22 mouse cellular contexts compared by ENCODE assay signal in genomic region chr13:6009671-6010070, GRCm38 (mm10).
DNase-seq lines count a peak whose midpoint lies in the region; ATAC-seq lines count a peak whose summit lies in the region.
"Had no signal": no experiment of that assay in that cellular context is flagged by ENCODE, and none has a peak within 500 bp of the region (broad histone marks: within the 10 kb centered on the region; RNA-seq: fewer than 3 reads in every experiment).

No protein-coding gene starts in this region.

- ATAC-seq in megakaryocyte, adult 5-6 weeks (ENCODE audit: poor library complexity, severe bottlenecking), result peak; percentile 52
- no peak for ATAC-seq in kidney, embryonic 16.5 days (ENCODE audit: low FRiP score, low TSS enrichment)
- ATAC-seq: inflammation-experienced regulatory T-cells, adult 6 months; midbrain, embryonic 13.5 days had no signal

- H3K36me3 ChIP-seq in kidney, embryonic 16.5 days (ENCODE audit: insufficient read depth, low read length), result no peaks in the 10 kb centered on the region
- H3K36me3 ChIP-seq: embryonic facial prominence, embryonic 10.5 days; forebrain, embryonic 10.5 days; G1E; hindbrain, embryonic 13.5 days; midbrain, embryonic 13.5 days had no signal

- no peaks in the 10 kb centered on the region for H3K27me3 ChIP-seq in kidney, embryonic 16.5 days (ENCODE audit: insufficient read depth, low read length)
- H3K27me3 ChIP-seq: CH12.LX; hindbrain, embryonic 13.5 days; megakaryocyte, embryonic 14.5 days; midbrain, embryonic 13.5 days had no signal

- no peaks in the 10 kb centered on the region for H3K4me1 ChIP-seq in kidney, embryonic 16.5 days (ENCODE audit: insufficient read depth, low read length)
- H3K4me1 ChIP-seq: embryonic facial prominence, embryonic 10.5 days; forebrain, embryonic 10.5 days; hindbrain, embryonic 13.5 days; megakaryocyte, embryonic 14.5 days; midbrain, embryonic 13.5 days had no signal

- no peak overlapping the region for H3K4me3 ChIP-seq in kidney, embryonic 16.5 days (ENCODE audit: low read length)
- H3K4me3 ChIP-seq: embryonic facial prominence, embryonic 10.5 days; forebrain, embryonic 10.5 days; heart, adult 2 months; hindbrain, embryonic 13.5 days; megakaryocyte, embryonic 14.5 days; midbrain, embryonic 13.5 days had no signal

- DNase-seq in lung, postnatal 36 days, result peak; percentile 6
- DNase-seq in lung, postnatal 4 days, result no peak
- DNase-seq in Muller cell, postnatal 12 days (ENCODE audit: inconsistent ontology term), result peak; percentile 24
- DNase-seq in B cell, adult 2 months, result no peak
- no peak for DNase-seq in embryo, embryonic 10.5 days (ENCODE audit: low spot score)
- DNase-seq: adrenal gland, postnatal 14 days; cerebellum, adult 11 months; cerebellum, adult 9-11 months; heart, adult 2 months; kidney, adult 18-20 months; kidney, postnatal 10 days; thymus, postnatal 25 days had no signal

- no peak overlapping the region for H3K9ac ChIP-seq in kidney, embryonic 16.5 days (replicated peaks; ENCODE audit: low read length)
- H3K9ac ChIP-seq: hindbrain, embryonic 13.5 days; midbrain, embryonic 13.5 days had no signal

- no peak overlapping the region for H3K4me2 ChIP-seq in kidney, embryonic 16.5 days (replicated peaks; ENCODE audit: low read depth, low read length)
- H3K4me2 ChIP-seq: hindbrain, embryonic 13.5 days; midbrain, embryonic 13.5 days had no signal

- no peak overlapping the region for H3K27ac ChIP-seq in kidney, embryonic 16.5 days (ENCODE audit: low read length)
- H3K27ac ChIP-seq: embryonic facial prominence, embryonic 10.5 days; forebrain, embryonic 10.5 days; heart, adult 2 months; hindbrain, embryonic 13.5 days; midbrain, embryonic 13.5 days had no signal

- no peaks in the 10 kb centered on the region for H3K9me3 ChIP-seq in kidney, embryonic 16.5 days (ENCODE audit: low read length)
- H3K9me3 ChIP-seq: embryonic facial prominence, embryonic 10.5 days; forebrain, embryonic 10.5 days; G1E; hindbrain, embryonic 13.5 days; megakaryocyte, embryonic 14.5 days; midbrain, embryonic 13.5 days had no signal

- WGBS in kidney, embryonic 16.5 days, result 67% methylated on average over 1 of the region's 1 CpGs

Comparison
In these comparisons a context has a peak if more than half of its experiments do, and no peak if none do; other contexts are left out.
1. DNase-seq: peak in lung, postnatal 36 days (single experiment) and Muller cell, postnatal 12 days (single experiment); none in lung, postnatal 4 days (0 of 2), B cell, adult 2 months (0 of 2) and embryo, embryonic 10.5 days (single experiment).